Mouse (Mus musculus): ENCODE measurements around the gene Srprb.

The Srprb gene

GRCm38 (mm10) chr9:103147103-103147502, 54.8 kb downstream of the Srprb start:
- TF ChIP-seq CTCF (conservative IDR thresholded peaks at IDR 0.05; ENCODE audit: low read length) = no peak
- no peak for TF ChIP-seq NANOG (IDR thresholded peaks at IDR 0.05; ENCODE audit: borderline replicate concordance, low read length)
- TF ChIP-seq POU5F1 (IDR thresholded peaks at IDR 0.05; ENCODE audit: borderline replicate concordance, low read length) = no peak
- Histone ChIP-seq H3K36me3 (ENCODE audit: insufficient read depth, low read length) (no peaks in the 10 kb centered on the region), H3K27me3 (ENCODE audit: insufficient read depth, low read length) (no peaks in the 10 kb centered on the region; the same call in 1 of the 2 replicates), H3K4me1 (replicated peaks; ENCODE audit: low read depth, low read length) (peaks cover 40% of the 10 kb centered on the region), H3K4me3 (replicated peaks; ENCODE audit: low read length) (no peak overlapping the region), H3K9me3 (ENCODE audit: low read length) (no peaks in the 10 kb centered on the region)

DNA sequence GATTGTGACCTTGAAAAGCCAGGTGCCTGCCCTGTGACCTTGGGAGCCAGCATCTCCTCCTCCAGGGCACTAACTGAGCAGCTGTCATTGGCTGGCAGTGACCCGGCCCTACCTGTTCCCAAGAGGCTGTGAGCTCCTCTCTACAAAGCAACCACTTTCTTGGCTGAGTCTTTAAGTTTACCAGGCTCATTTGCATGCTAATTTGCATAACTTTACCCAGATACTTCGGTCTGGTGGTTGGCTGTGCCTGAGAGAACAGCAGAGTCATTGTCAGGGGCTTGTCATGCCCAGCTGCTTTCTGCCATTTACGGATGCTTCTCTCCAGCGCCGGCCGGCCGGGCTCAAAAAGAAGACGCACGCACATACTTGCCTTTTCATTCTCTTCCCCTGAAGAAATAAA, 55.2 kb downstream of the Srprb start:
- Histone ChIP-seq H3K36me3 (ENCODE audit: insufficient read depth, low read length) (no peaks in the 10 kb centered on the region), H3K9me3 (ENCODE audit: low read length) (no peaks in the 10 kb centered on the region), H3K4me1 (replicated peaks; ENCODE audit: low read depth, low read length) (peaks cover 40% of the 10 kb centered on the region), H3K27me3 (ENCODE audit: insufficient read depth, low read length) (no peaks in the 10 kb centered on the region; the same call in 1 of the 2 replicates), H3K4me3 (replicated peaks; ENCODE audit: low read length) (no peak overlapping the region)
- TF ChIP-seq POU5F1 (IDR thresholded peaks at IDR 0.05; ENCODE audit: borderline replicate concordance, low read length) (no peak), CTCF (conservative IDR thresholded peaks at IDR 0.05; ENCODE audit: low read length) (no peak), NANOG (IDR thresholded peaks at IDR 0.05; ENCODE audit: borderline replicate concordance, low read length) (no peak)

DNA sequence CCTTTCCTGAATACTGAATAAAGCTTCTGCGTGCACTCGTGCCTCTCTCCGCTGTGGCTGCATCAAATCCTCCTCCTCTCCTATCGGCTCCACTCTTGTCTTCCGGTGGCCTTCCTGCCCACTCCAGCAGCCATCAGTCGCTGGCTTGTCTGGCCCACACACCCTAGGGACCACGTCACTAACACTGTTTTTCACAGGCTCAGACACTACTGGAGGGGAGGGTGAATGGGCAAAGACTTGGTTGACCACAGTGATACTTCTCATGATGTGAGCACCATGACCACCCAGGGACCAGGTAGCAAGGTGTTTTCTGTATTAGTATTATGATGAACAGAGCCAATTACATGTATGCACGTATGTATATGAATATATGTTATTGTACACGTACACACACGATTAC, 55.7 kb downstream of the Srprb start:
- no peak overlapping the region for H3K4me3 ChIP-seq (replicated peaks; ENCODE audit: low read length)
- no peaks in the 10 kb centered on the region; the same call in 1 of the 2 replicates for H3K27me3 ChIP-seq (ENCODE audit: insufficient read depth, low read length)
- no peaks in the 10 kb centered on the region for H3K9me3 ChIP-seq (ENCODE audit: low read length)
- no peaks in the 10 kb centered on the region for H3K36me3 ChIP-seq (ENCODE audit: insufficient read depth, low read length)
- peaks cover 40% of the 10 kb centered on the region for H3K4me1 ChIP-seq (replicated peaks; ENCODE audit: low read depth, low read length)
- TF ChIP-seq NANOG (IDR thresholded peaks at IDR 0.05; ENCODE audit: borderline replicate concordance, low read length) (no peak), CTCF (conservative IDR thresholded peaks at IDR 0.05; ENCODE audit: low read length) (no peak), POU5F1 (IDR thresholded peaks at IDR 0.05; ENCODE audit: borderline replicate concordance, low read length) (no peak)

- Histone ChIP-seq H3K9me3 (ENCODE audit: low read length) (no peaks in the 10 kb centered on the region), H3K27me3 (ENCODE audit: insufficient read depth, low read length) (no peaks in the 10 kb centered on the region; the same call in 1 of the 2 replicates), H3K4me3 (replicated peaks; ENCODE audit: low read length) (no peak overlapping the region), H3K4me1 (replicated peaks; ENCODE audit: low read depth, low read length) (peaks cover 48% of the 10 kb centered on the region), H3K36me3 (ENCODE audit: insufficient read depth, low read length) (no peaks in the 10 kb centered on the region)
- no peak for TF ChIP-seq POU5F1 (IDR thresholded peaks at IDR 0.05; ENCODE audit: borderline replicate concordance, low read length)
- TF ChIP-seq NANOG (IDR thresholded peaks at IDR 0.05; ENCODE audit: borderline replicate concordance, low read length) = no peak
- no peak for TF ChIP-seq CTCF (conservative IDR thresholded peaks at IDR 0.05; ENCODE audit: low read length)
Measured at GRCm38 (mm10) chr9:103145351-103145750, 56.6 kb downstream of the Srprb start.

GRCm38 (mm10) chr9:103143881-103144280, 58.1 kb downstream of the Srprb start:
- Histone ChIP-seq H3K4me3 (replicated peaks; ENCODE audit: low read length) (no peak overlapping the region), H3K9me3 (ENCODE audit: low read length) (no peaks in the 10 kb centered on the region), H3K4me1 (replicated peaks; ENCODE audit: low read depth, low read length) (peaks cover 56% of the 10 kb centered on the region), H3K36me3 (ENCODE audit: insufficient read depth, low read length) (no peaks in the 10 kb centered on the region), H3K27me3 (ENCODE audit: insufficient read depth, low read length) (no peaks in the 10 kb centered on the region; the same call in 1 of the 2 replicates)
- TF ChIP-seq NANOG (IDR thresholded peaks at IDR 0.05; ENCODE audit: borderline replicate concordance, low read length) (no peak), POU5F1 (IDR thresholded peaks at IDR 0.05; ENCODE audit: borderline replicate concordance, low read length) (no peak), CTCF (conservative IDR thresholded peaks at IDR 0.05; ENCODE audit: low read length) (no peak)

DNA sequence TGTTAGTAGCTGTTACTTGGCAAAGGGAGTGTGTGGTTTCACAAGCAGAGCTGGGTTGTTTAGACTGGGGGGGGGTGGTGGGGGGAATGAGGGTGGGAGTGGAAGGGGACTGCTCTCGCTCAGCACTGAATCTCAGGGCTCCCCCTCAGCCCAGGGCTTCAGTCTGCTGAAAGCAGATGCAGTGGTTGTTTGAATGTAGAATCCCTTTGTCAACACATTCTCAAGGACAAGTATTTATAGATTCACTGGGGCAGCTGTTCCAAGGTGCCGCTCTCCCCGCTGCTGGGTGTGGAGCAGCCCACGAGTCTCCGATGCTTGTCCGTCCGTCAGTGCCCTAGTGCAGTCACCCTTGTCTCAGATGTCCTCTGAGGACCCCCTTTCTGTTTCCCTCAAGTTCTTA, 60.7 kb downstream of the Srprb start:
- H3K4me3 ChIP-seq (replicated peaks; ENCODE audit: low read length) = no peak overlapping the region
- no peaks in the 10 kb centered on the region for H3K36me3 ChIP-seq (ENCODE audit: insufficient read depth, low read length)
- H3K9me3 ChIP-seq (ENCODE audit: low read length) = no peaks in the 10 kb centered on the region
- TF ChIP-seq NANOG (IDR thresholded peaks at IDR 0.05; ENCODE audit: borderline replicate concordance, low read length) (no peak), CTCF (conservative IDR thresholded peaks at IDR 0.05; ENCODE audit: low read length) (no peak), POU5F1 (IDR thresholded peaks at IDR 0.05; ENCODE audit: borderline replicate concordance, low read length) (no peak)
- peaks cover 63% of the 10 kb centered on the region for H3K4me1 ChIP-seq (replicated peaks; ENCODE audit: low read depth, low read length)
- H3K27me3 ChIP-seq (ENCODE audit: insufficient read depth, low read length) = peaks cover 6% of the 10 kb centered on the region

- Histone ChIP-seq H3K9me3 (ENCODE audit: low read length) (no peaks in the 10 kb centered on the region), H3K27me3 (ENCODE audit: insufficient read depth, low read length) (peaks cover 13% of the 10 kb centered on the region), H3K4me1 (replicated peaks; ENCODE audit: low read depth, low read length) (peaks cover 63% of the 10 kb centered on the region), H3K4me3 (replicated peaks; ENCODE audit: low read length) (no peak overlapping the region), H3K36me3 (ENCODE audit: insufficient read depth, low read length) (no peaks in the 10 kb centered on the region)
- TF ChIP-seq NANOG (IDR thresholded peaks at IDR 0.05; ENCODE audit: borderline replicate concordance, low read length) = no peak
- no peak for TF ChIP-seq POU5F1 (IDR thresholded peaks at IDR 0.05; ENCODE audit: borderline replicate concordance, low read length)
- no peak for TF ChIP-seq CTCF (conservative IDR thresholded peaks at IDR 0.05; ENCODE audit: low read length)
Measured at GRCm38 (mm10) chr9:103140384-103140783, 61.6 kb downstream of the Srprb start.

- TF ChIP-seq POU5F1 (IDR thresholded peaks at IDR 0.05; ENCODE audit: borderline replicate concordance, low read length) = no peak
- no peak for TF ChIP-seq CTCF (conservative IDR thresholded peaks at IDR 0.05; ENCODE audit: low read length)
- no peak for TF ChIP-seq NANOG (IDR thresholded peaks at IDR 0.05; ENCODE audit: borderline replicate concordance, low read length)
- peaks cover 64% of the 10 kb centered on the region for H3K4me1 ChIP-seq (replicated peaks; ENCODE audit: low read depth, low read length)
- H3K36me3 ChIP-seq (ENCODE audit: insufficient read depth, low read length) = no peaks in the 10 kb centered on the region
- peaks cover 13% of the 10 kb centered on the region for H3K27me3 ChIP-seq (ENCODE audit: insufficient read depth, low read length)
- no peak overlapping the region for H3K4me3 ChIP-seq (replicated peaks; ENCODE audit: low read length)
- no peaks in the 10 kb centered on the region for H3K9me3 ChIP-seq (ENCODE audit: low read length)
Measured at GRCm38 (mm10) chr9:103139481-103139880, 62.5 kb downstream of the Srprb start.

Measured in E14TG2a.4 (cell line).